Mouse (Mus musculus) stomach, embryonic 14.5 days (tissue): ENCODE measurements around the gene Lgi2. TPM values are rescaled to one million over a fixed set of nuclear protein-coding genes. Genes with fewer than 3 reads are reported as not detected.
A peak's percentile ranks its signal among the peaks of the same experiment; 100 is the strongest.

ENCODE experiments used
- ATAC-seq: fragments of 200-750 bp; cut with Nextera tagmentation; 2 replicates; pipeline ENCODE4 v1.8.0; 2017; ENCODE audit warnings: low read depth, moderate TSS enrichment; ENCODE audit not compliant: insufficient number of reproducible peaks, insufficient read depth, low FRiP score
- H3K27ac ChIP-seq: fragments of 300-500 bp; sonication (generic); 2 replicates; pipeline ENCODE4 v1.5.1; 2014; ENCODE audit warnings: mild to moderate bottlenecking, low read length, moderate library complexity, mixed read lengths
- H3K27me3 ChIP-seq: fragments of 300-500 bp; sonication (generic); 2 replicates; pipeline ENCODE4 v1.6.1; 2014; ENCODE audit warnings: low read length, control low read depth, mixed read lengths; ENCODE audit not compliant: control insufficient read depth, insufficient read depth
- H3K36me3 ChIP-seq: fragments of 300-500 bp; sonication (generic); 2 replicates; pipeline ENCODE4 v1.6.1; 2014; ENCODE audit warnings: mild to moderate bottlenecking, control low read depth, low read length, moderate library complexity, mixed read lengths; ENCODE audit not compliant: control insufficient read depth, insufficient read depth
- H3K4me1 ChIP-seq: fragments of 300-500 bp; sonication (generic); 2 replicates; pipeline ENCODE4 v1.6.1; 2014; ENCODE audit warnings: low read length, control low read depth, mixed read lengths; ENCODE audit not compliant: control insufficient read depth, insufficient read depth
- H3K4me2 ChIP-seq: fragments of 300-500 bp; sonication (generic); replicated peaks from 2 replicates; pipeline ENCODE4 v1.6.1; 2014; ENCODE audit warnings: low read depth, low read length, control low read depth
- H3K4me3 ChIP-seq: fragments of 300-500 bp; sonication (generic); 2 replicates; pipeline ENCODE4 v1.5.1; 2014; ENCODE audit warnings: low read depth, low read length, control low read depth
- H3K9ac ChIP-seq: fragments of 300-500 bp; sonication (generic); replicated peaks from 2 replicates; pipeline ENCODE4 v1.6.1; 2014; ENCODE audit warnings: low read depth, mild to moderate bottlenecking, control low read depth, low read length, moderate library complexity, mixed read lengths
- H3K9me3 ChIP-seq: fragments of 300-500 bp; sonication (generic); 2 replicates; pipeline ENCODE4 v1.6.1; 2016; ENCODE audit warnings: low read depth, low read length, control low read depth; ENCODE audit not compliant: control insufficient read depth
- WGBS: fragments of 180-500 bp; shearing (Covaris S2); extraction: QIAGEN DNeasy Blood & Tissue Kit; methylation state at CpG from one replicate; pipeline ENCODE4 v1.1.7; 2014; 5-methylcytosine and 5-hydroxymethylcytosine counted together
- polyA plus RNA-seq: library from polyadenylated mRNA; unstranded; fragments of >200 nt; fragmentation: Nextera tagmentation; extraction: Ambion mirVana; gene quantifications from 2 replicates; pipeline ENCODE4 v1.2.1, GENCODE M21; 2014

Lgi2 gene
- polyA plus RNA-seq, 1 experiment from 2014 or later: 17.2 TPM

DNA sequence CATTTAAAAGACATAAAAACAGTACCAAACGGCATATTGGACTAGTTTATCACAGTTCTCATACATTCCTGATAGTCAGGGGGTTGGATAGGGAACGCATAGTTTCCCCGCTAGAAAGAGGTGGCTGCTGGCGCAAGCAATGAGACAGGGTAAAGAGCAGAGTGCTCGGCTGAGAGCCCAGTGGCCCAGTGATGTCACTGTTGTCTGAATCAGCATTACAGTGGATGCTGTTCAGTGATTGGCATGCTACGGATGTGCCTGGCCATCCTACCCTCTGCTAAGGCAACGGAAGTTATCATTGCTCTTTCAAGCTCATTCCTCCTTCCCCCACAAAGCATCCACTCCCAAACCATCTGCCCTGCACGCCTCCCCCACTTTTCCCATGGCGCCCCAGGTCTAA is 32.6 kb downstream of the Lgi2 start:
- Histone ChIP-seq H3K9ac (no peak overlapping the region), H3K9me3 (no peaks in the 10 kb centered on the region), H3K4me3 (no peak overlapping the region), H3K4me1 (peaks cover 29% of the 10 kb centered on the region), H3K36me3 (0 out of 2 replicates have a peak, but pooled peaks cover 3% of the 10 kb centered on the region), H3K27ac (no peak overlapping the region), H3K4me2 (no peak overlapping the region), H3K27me3 (no peaks in the 10 kb centered on the region)
- ATAC-seq: no peak
- 83% methylated on average over 9 of the region's 9 CpGs for WGBS

DNA sequence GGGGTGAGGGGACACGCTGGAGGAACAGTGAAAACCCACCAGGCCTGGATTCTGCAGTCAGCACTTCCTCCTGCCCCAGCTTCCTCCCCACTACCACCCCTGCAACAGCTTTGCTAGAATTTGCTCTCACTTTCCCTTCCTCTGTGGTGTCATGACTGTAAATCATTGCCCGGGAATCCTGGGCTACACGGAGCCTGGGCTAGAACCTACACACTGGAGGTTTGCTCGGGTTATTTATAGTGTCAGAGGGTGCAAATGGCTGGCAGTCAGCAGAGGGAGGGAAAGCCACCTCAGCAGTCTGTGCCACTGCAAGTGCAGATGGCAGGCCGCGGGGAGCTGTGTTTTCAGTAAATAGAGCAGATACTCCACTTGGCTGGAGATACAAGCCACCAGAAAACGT is 37.7 kb downstream of the Lgi2 start:
- no peaks in the 10 kb centered on the region for H3K36me3 ChIP-seq
- H3K9me3 ChIP-seq: no peaks in the 10 kb centered on the region
- no peak for ATAC-seq
- no peak overlapping the region for H3K4me3 ChIP-seq
- H3K4me1 ChIP-seq: no peaks in the 10 kb centered on the region
- H3K27me3 ChIP-seq: no peaks in the 10 kb centered on the region
- H3K9ac ChIP-seq: no peak overlapping the region
- WGBS: 44% methylated on average over 7 of the region's 7 CpGs
- no peak overlapping the region for H3K4me2 ChIP-seq
- H3K27ac ChIP-seq: no peak overlapping the region

DNA sequence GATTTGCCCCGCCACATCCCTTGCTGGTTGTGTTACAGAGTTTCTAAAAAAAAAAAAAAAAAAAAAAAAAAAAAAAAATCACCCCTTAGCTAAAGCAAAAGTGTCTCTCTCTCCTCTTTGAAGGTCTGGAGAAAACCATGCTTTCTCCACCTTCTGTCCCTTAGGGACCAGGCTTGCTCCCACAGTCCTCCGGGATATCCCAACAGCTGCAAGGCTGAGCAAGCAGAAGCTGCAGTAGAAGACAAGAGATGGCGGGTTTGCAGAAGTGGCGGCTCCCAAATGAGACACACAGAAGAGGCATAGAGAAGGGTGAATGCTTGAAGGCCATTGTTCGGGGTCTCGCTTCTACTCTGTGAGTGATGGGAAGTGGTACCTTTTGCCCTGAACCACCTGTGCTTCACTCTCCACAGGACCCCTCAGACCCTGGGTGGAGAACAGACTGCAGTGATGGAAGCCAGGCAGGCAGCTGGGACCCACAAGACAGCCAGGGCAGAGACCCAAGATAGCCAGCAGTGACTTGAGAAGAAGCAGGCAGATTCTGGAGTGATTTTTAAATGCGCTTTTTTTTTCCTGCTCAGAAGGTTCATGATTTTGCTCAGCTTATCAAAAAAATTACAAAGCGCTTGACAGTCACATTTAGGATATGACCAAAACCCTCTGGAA is 39.8 kb downstream of the Lgi2 start:
- H3K4me1 ChIP-seq: no peaks in the 10 kb centered on the region
- no peak overlapping the region for H3K27ac ChIP-seq
- H3K4me2 ChIP-seq: no peak overlapping the region
- H3K36me3 ChIP-seq: no peaks in the 10 kb centered on the region
- H3K27me3 ChIP-seq: no peaks in the 10 kb centered on the region
- no peaks in the 10 kb centered on the region for H3K9me3 ChIP-seq
- H3K9ac ChIP-seq: no peak overlapping the region
- no peak for ATAC-seq
- WGBS: 87% methylated on average over 8 of the region's 8 CpGs
- no peak overlapping the region for H3K4me3 ChIP-seq

DNA sequence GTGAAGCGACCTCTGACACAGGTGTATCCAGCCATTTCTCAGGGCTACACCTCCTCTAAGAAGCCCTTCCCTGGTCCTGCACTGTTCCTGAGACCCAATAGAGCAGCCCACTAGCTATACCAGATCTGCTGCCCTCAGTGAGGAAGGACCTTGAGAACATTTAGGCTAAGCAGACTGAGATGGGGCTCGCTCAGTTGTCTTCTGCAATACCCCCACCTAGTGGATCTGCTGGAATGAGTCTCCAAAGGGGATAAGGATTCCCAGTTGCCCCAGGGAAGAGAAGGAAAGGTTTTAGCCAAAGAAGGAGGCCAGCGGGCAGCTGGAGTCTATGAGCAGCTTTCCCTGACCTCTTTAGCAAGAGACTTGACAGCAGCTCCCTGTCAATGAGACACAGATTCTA is 42.1 kb downstream of the Lgi2 start:
- Histone ChIP-seq H3K4me3 (no peak overlapping the region), H3K4me2 (no peak overlapping the region), H3K36me3 (no peaks in the 10 kb centered on the region), H3K9me3 (no peaks in the 10 kb centered on the region), H3K4me1 (no peaks in the 10 kb centered on the region), H3K27me3 (no peaks in the 10 kb centered on the region), H3K9ac (no peak overlapping the region), H3K27ac (no peak overlapping the region)
- 44% methylated on average over 3 of the region's 3 CpGs for WGBS
- peak; percentile 21; the same call in 1 of the 2 replicates for ATAC-seq

DNA sequence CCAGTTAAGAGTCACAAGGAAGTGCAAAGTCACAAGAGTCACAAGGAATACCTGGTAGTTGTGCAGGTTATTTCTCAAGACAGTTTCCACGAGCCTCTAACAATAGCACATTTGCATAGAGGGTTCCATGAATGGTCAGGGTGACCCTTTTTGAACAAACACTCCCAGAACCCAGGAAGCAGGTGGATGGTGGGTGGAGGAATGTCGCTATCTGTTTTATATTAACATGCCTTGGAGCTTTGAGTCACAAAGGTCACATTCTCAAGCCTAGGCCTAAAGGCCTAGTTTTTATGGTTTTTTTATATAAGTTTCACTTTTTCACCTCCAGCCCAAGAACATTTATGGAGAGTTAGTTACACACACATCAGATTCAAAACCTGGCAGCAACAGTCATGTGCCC is 46.3 kb downstream of the Lgi2 start:
- Histone ChIP-seq H3K36me3 (no peaks in the 10 kb centered on the region), H3K27ac (no peak overlapping the region), H3K4me2 (no peak overlapping the region), H3K4me3 (no peak overlapping the region), H3K9ac (no peak overlapping the region), H3K27me3 (no peaks in the 10 kb centered on the region), H3K9me3 (no peaks in the 10 kb centered on the region), H3K4me1 (no peaks in the 10 kb centered on the region)
- no peak for ATAC-seq
- 82% methylated on average over 2 of the region's 2 CpGs for WGBS

DNA sequence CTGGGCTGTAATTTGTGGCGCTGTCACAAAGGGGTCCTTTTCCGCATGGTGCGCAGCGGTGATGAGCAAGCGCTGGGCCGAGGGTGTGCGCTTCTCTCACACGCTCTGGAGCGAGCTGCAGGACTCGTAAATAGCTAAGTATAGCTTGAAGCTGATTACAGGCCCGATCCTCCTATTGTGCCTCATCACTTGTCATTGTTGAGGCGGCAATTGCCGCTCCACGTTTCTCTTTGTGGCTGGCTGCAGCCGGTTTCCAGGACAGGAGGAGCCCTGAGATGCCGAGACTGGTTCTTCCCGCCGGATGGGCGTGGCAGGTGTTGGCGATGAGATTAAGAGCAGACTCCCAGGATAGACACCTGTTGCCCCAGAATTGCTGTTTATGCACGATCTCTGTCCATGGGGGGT is 50.2 kb downstream of the Lgi2 start:
- H3K4me2 ChIP-seq: peak overlapping the region; percentile 41
- 28% methylated on average over 21 of the region's 21 CpGs for WGBS
- no peaks in the 10 kb centered on the region for H3K4me1 ChIP-seq
- no peaks in the 10 kb centered on the region for H3K36me3 ChIP-seq
- H3K4me3 ChIP-seq: peak overlapping the region; percentile 9; the same call in 1 of the 2 replicates
- H3K9me3 ChIP-seq: no peaks in the 10 kb centered on the region
- no peak overlapping the region for H3K9ac ChIP-seq
- no peak for ATAC-seq
- H3K27ac ChIP-seq: no peak overlapping the region
- no peaks in the 10 kb centered on the region for H3K27me3 ChIP-seq

DNA sequence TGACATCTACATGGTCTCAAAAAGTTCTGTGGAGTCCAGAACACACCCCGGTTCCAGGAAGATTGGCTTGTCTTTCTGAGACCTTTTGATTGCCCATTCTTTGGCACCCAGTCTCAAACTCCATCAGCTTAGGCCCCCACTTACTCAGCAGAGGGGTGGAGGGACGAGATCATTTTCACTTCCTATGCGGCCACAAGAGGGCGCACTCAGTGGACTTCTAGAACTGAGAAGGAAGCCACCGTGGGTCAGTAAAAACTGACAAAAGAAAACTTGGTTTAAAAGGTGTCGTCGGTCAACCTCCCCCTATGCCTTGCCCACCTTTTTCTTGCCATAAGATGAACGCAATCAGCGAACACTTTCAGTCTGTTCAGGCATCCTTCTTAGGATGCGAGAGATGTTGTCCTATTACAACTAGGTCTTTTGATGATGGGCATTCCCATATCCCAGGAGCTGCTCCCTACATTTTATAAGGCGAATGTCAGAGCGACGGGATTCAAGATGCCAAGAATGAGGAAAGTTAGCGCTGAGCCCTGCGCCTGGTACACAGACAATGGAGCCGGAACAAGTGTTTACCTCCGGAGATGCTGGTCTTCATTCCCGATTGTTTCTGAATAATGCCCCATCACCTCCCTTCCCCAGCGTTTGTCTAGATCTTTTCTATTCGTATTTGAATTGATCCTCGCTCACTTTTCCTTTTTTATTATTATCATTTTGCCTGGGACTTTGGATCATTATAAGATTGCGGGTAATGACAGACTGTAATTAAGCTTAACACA is 50.8 kb downstream of the Lgi2 start:
- no peak for ATAC-seq
- H3K27me3 ChIP-seq: no peaks in the 10 kb centered on the region
- H3K36me3 ChIP-seq: no peaks in the 10 kb centered on the region
- H3K9me3 ChIP-seq: no peaks in the 10 kb centered on the region
- peak overlapping the region; percentile 41 for H3K4me2 ChIP-seq
- H3K4me1 ChIP-seq: no peaks in the 10 kb centered on the region
- peak overlapping the region; percentile 9; the same call in 1 of the 2 replicates for H3K4me3 ChIP-seq
- H3K27ac ChIP-seq: no peak overlapping the region
- WGBS: 30% methylated on average over 22 of the region's 22 CpGs
- no peak overlapping the region for H3K9ac ChIP-seq

DNA sequence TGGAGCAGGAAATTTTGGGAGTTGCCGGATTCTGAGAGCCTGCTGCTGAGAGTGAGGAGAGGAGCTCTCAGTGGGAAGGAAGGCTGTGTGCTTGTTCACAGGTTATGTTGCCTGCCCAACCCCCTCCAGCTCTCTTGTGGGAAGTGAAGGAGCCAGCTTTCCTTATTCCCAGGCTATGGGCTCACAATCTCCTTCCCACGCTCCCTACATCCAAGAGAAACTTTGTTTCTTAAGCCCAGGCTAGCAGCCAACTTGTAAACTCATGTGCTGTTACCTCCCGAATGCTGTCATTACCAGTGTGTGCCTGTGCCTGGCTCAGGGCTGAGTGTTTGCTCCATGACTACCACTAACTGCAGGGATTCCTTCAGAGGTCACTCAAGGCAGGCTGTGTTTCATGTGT is 55.2 kb downstream of the Lgi2 start:
- 54% methylated on average over 3 of the region's 3 CpGs for WGBS
- no peak overlapping the region for H3K4me3 ChIP-seq
- H3K36me3 ChIP-seq: no peaks in the 10 kb centered on the region
- no peak overlapping the region for H3K27ac ChIP-seq
- H3K9ac ChIP-seq: no peak overlapping the region
- no peaks in the 10 kb centered on the region for H3K27me3 ChIP-seq
- no peak for ATAC-seq
- no peak overlapping the region for H3K4me2 ChIP-seq
- no peaks in the 10 kb centered on the region for H3K4me1 ChIP-seq
- no peaks in the 10 kb centered on the region for H3K9me3 ChIP-seq
